Mouse (Mus musculus) ES-E14 (cell line): ENCODE results near the gene App. TPM values are rescaled to one million over a fixed set of nuclear protein-coding genes. Genes with fewer than 3 reads are reported as not detected.

Experiments
- DNase-seq: peaks from one replicate; pipeline ENCODE4 v3.0.0-alpha.2; 2013; ENCODE audit warnings: low read depth, low spot score
- H3K27ac ChIP-seq: 2 replicates; pipeline ENCODE4 v1.5.1; 2012; ENCODE audit warnings: low read depth, mild to moderate bottlenecking, low read length, moderate library complexity, mixed read lengths; ENCODE audit not compliant: poor library complexity, insufficient read depth, severe bottlenecking
- H3K36me3 ChIP-seq: 2 replicates; pipeline ENCODE4 v1.6.1; 2012; ENCODE audit warnings: mild to moderate bottlenecking, low read length, moderate library complexity, mixed read lengths; ENCODE audit not compliant: control insufficient read depth, poor library complexity, insufficient read depth, severe bottlenecking
- H3K4me1 ChIP-seq, 2 experiments: fragments of 150-350 bp in 1 of 2; sonication (generic) in 1 of 2; 2 replicates each; pipeline ENCODE4 v1.6.1; 2012; ENCODE audit warnings: low read length in 2 of 2, mild to moderate bottlenecking in 1 of 2, mixed read lengths in 1 of 2; ENCODE audit not compliant: control insufficient read depth in 2 of 2, insufficient read depth in 2 of 2, poor library complexity in 1 of 2
- H3K4me3 ChIP-seq, 2 experiments: fragments of 150-350 bp in 1 of 2; sonication (generic) in 1 of 2; 2 replicates each; pipeline ENCODE4 v1.5.1; 2012; ENCODE audit warnings: low read length in 2 of 2, low read depth in 1 of 2, mild to moderate bottlenecking in 1 of 2, mixed read lengths in 1 of 2; ENCODE audit not compliant: insufficient read depth in 1 of 2, poor library complexity in 1 of 2, severe bottlenecking in 1 of 2
- H3K9ac ChIP-seq: 2 replicates; pipeline ENCODE4 v1.6.1; 2012; ENCODE audit warnings: low read depth, mild to moderate bottlenecking, low read length, mixed read lengths; ENCODE audit not compliant: poor library complexity, insufficient read depth, severe bottlenecking
- H3K9me3 ChIP-seq: fragments of 150-350 bp; sonication (generic); 2 replicates; pipeline ENCODE4 v1.6.1; 2012; ENCODE audit warnings: low read depth, mild to moderate bottlenecking, low read length; ENCODE audit not compliant: control insufficient read depth, insufficient read depth
- CHD2 ChIP-seq: IDR thresholded peaks from 2 replicates; pipeline ENCODE4 v1.6.1; 2014; ENCODE audit warnings: mild to moderate bottlenecking, low read depth, low read length, inconsistent platforms
- HCFC1 ChIP-seq: IDR thresholded peaks from 2 replicates; pipeline ENCODE4 v1.6.1; 2012; ENCODE audit warnings: low read length, inconsistent platforms, borderline replicate concordance; ENCODE audit not compliant: insufficient read depth
- MAFK ChIP-seq: IDR thresholded peaks from 2 replicates; pipeline ENCODE4 v1.6.1; 2014; ENCODE audit warnings: mild to moderate bottlenecking, low read depth, low read length, inconsistent platforms; ENCODE audit not compliant: insufficient read depth
- ZC3H11A ChIP-seq: IDR thresholded peaks from 2 replicates; pipeline ENCODE4 v1.6.1; 2012; ENCODE audit warnings: low read depth, mild to moderate bottlenecking, inconsistent platforms, low read length, borderline replicate concordance
- ZNF384 ChIP-seq: IDR thresholded peaks from 2 replicates; pipeline ENCODE4 v1.6.1; 2012; ENCODE audit warnings: low read depth, low read length, inconsistent platforms
- in situ Hi-C, 2 experiments: fragments of 600-800 bp; cut with MboI; formaldehyde crosslinking; loops; one replicate each; pipeline ENCODE4 v1.15.1; 2025; ENCODE audit warnings: low sequenced_read_pairs in 2 of 2, inconsistent platforms in 1 of 2; ENCODE audit not compliant: unreplicated experiment in 2 of 2
- total RNA-seq: library from RNA; depleted of rRNA; stranded (reverse); fragments of 300-350 nt; gene quantifications from 2 replicates; pipeline ENCODE4 v1.2.3, GENCODE M21; 2012

App gene
- total RNA-seq, 1 experiment = 52.4 TPM

GRCm38 (mm10) chr16:84902995-84903394 is 270.6 kb downstream of the App start:
- TF ChIP-seq HCFC1 (no peak), CHD2 (no peak), MAFK (no peak), ZC3H11A (0 out of 2 replicates have a peak, but pooled peaks have one; percentile 4), ZNF384 (no peak)

More at GRCm38 (mm10) chr16:84902995-84903394, 270.6 kb downstream of the App start:
- Histone ChIP-seq H3K4me1 (no peaks in the 10 kb centered on the region), H3K36me3 (no peaks in the 10 kb centered on the region), H3K9me3 (no peaks in the 10 kb centered on the region), H3K4me3 (no peak overlapping the region), H3K27ac (no peak overlapping the region), H3K9ac (no peak overlapping the region)
- in situ Hi-C loops = no loop called here
- no peak for DNase-seq
